Mouse (Mus musculus) MEL (cell line): ENCODE data around the gene Armc6. TPM values are rescaled to one million over a fixed set of nuclear protein-coding genes. Genes with fewer than 3 reads are reported as not detected.

Source experiments
- DNase-seq: peaks from one replicate; pipeline ENCODE4 v3.0.0; 2011; ENCODE audit warnings: low read depth, low spot score
- H3K27ac ChIP-seq: 2 replicates; pipeline ENCODE4 v1.5.1; 2012; ENCODE audit warnings: low read depth, mild to moderate bottlenecking, control low read depth, low read length, moderate library complexity; ENCODE audit not compliant: control insufficient read depth
- H3K27me3 ChIP-seq, 2 experiments: fragments of 150-350 bp in 1 of 2; sonication (generic) in 1 of 2; 2 replicates each; pipeline ENCODE4 v1.6.1; 2012; ENCODE audit warnings: low read length in 2 of 2, mild to moderate bottlenecking in 2 of 2, improper control_type of control experiment in 1 of 2, moderate library complexity in 1 of 2; ENCODE audit not compliant: insufficient read depth in 2 of 2, control insufficient read depth in 1 of 2
- H3K36me3 ChIP-seq, 2 experiments: 2 replicates each; pipeline ENCODE4 v1.6.1; 2012 to 2014; ENCODE audit warnings: low read length in 2 of 2, improper control_type of control experiment in 1 of 2, inconsistent platforms in 1 of 2, mild to moderate bottlenecking in 1 of 2; ENCODE audit not compliant: insufficient read depth in 2 of 2, control insufficient read depth in 1 of 2
- H3K4me1 ChIP-seq, 2 experiments: fragments of 150-350 bp in 1 of 2; sonication (generic) in 1 of 2; 2 replicates each; pipeline ENCODE4 v1.6.1; 2012; ENCODE audit warnings: low read length in 2 of 2, improper control_type of control experiment in 1 of 2, mild to moderate bottlenecking in 1 of 2; ENCODE audit not compliant: insufficient read depth in 2 of 2, control insufficient read depth in 1 of 2
- H3K4me3 ChIP-seq, 2 experiments: fragments of 150-350 bp in 1 of 2; sonication (generic) in 1 of 2; 2 replicates each; pipeline ENCODE4 v1.5.1; 2012; ENCODE audit warnings: low read depth in 2 of 2, low read length in 2 of 2, mild to moderate bottlenecking in 2 of 2, moderate library complexity in 2 of 2, control low read depth in 1 of 2, improper control_type of control experiment in 1 of 2; ENCODE audit not compliant: control insufficient read depth in 1 of 2, insufficient read depth in 1 of 2
- H3K79me2 ChIP-seq: 2 replicates; pipeline ENCODE4 v1.6.1; 2012; ENCODE audit warnings: mild to moderate bottlenecking, low read length, moderate library complexity; ENCODE audit not compliant: control insufficient read depth, poor library complexity, insufficient read depth
- H3K9ac ChIP-seq: 2 replicates; pipeline ENCODE4 v1.6.1; 2012; ENCODE audit warnings: low read depth, mild to moderate bottlenecking, control low read depth, low read length, moderate library complexity; ENCODE audit not compliant: control insufficient read depth, poor library complexity, severe bottlenecking
- H3K9me3 ChIP-seq: fragments of 150-350 bp; sonication (generic); replicated peaks from 2 replicates; pipeline ENCODE4 v1.6.1; 2012; ENCODE audit warnings: mild to moderate bottlenecking, low read length, improper control_type of control experiment, moderate library complexity; ENCODE audit not compliant: insufficient read depth
- BHLHE40 ChIP-seq: IDR thresholded peaks from 2 replicates; pipeline ENCODE4 v1.6.1; 2012; ENCODE audit warnings: low read depth, mild to moderate bottlenecking, inconsistent platforms, low read length, improper control_type of control experiment, borderline replicate concordance
- CHD1 ChIP-seq: IDR thresholded peaks from 2 replicates; pipeline ENCODE4 v1.6.1; 2012; ENCODE audit warnings: low read depth, mild to moderate bottlenecking, inconsistent platforms, low read length, improper control_type of control experiment
- EP300 ChIP-seq, 2 experiments: IDR thresholded peaks; 2 replicates each; pipeline ENCODE4 v1.6.1; 2011; ENCODE audit warnings: improper control_type of control experiment in 2 of 2, low read length in 2 of 2, low read depth in 1 of 2, mild to moderate bottlenecking in 1 of 2
- ETS1 ChIP-seq: IDR thresholded peaks from 2 replicates; pipeline ENCODE4 v1.6.1; 2012; ENCODE audit warnings: low read depth, mild to moderate bottlenecking, inconsistent platforms, low read length, improper control_type of control experiment, moderate library complexity
- KAT2A ChIP-seq: conservative IDR thresholded peaks from 2 replicates; pipeline ENCODE4 v1.6.1; 2012; ENCODE audit warnings: low read depth, low read length, improper control_type of control experiment, inconsistent platforms
- MAX ChIP-seq: IDR thresholded peaks from 2 replicates; pipeline ENCODE4 v1.6.1; 2011; ENCODE audit warnings: low read length, improper control_type of control experiment
- MAZ ChIP-seq: IDR thresholded peaks from 2 replicates; pipeline ENCODE4 v1.6.1; 2012; ENCODE audit warnings: low read depth, mild to moderate bottlenecking, inconsistent platforms, low read length, improper control_type of control experiment
- MYC ChIP-seq: IDR thresholded peaks from 2 replicates; pipeline ENCODE4 v1.6.1; 2011; ENCODE audit warnings: low read depth, mild to moderate bottlenecking, low read length, improper control_type of control experiment, moderate library complexity
- NELFE ChIP-seq: IDR thresholded peaks from 2 replicates; pipeline ENCODE4 v1.6.1; 2011; ENCODE audit warnings: low read depth, low read length, improper control_type of control experiment
- POLR2A ChIP-seq, 2 experiments: IDR thresholded peaks; 2 replicates each; pipeline ENCODE4 v1.6.1; 2011 to 2012; ENCODE audit warnings: low read length in 2 of 2, mild to moderate bottlenecking in 2 of 2, control low read depth in 1 of 2, improper control_type of control experiment in 1 of 2, low read depth in 1 of 2, moderate library complexity in 1 of 2; ENCODE audit not compliant: control insufficient read depth in 1 of 2, insufficient read depth in 1 of 2, poor library complexity in 1 of 2
- SIN3A ChIP-seq: IDR thresholded peaks from 2 replicates; pipeline ENCODE4 v1.6.1; 2012; ENCODE audit warnings: low read length, improper control_type of control experiment, inconsistent platforms
- SMC3 ChIP-seq: IDR thresholded peaks from 2 replicates; pipeline ENCODE4 v1.6.1; 2011; ENCODE audit warnings: low read depth, low read length, improper control_type of control experiment
- TAL1 ChIP-seq: IDR thresholded peaks from 2 replicates; pipeline ENCODE4 v1.6.1; 2012; ENCODE audit warnings: mild to moderate bottlenecking, inconsistent platforms, low read length, moderate library complexity, mixed read lengths
- TBP ChIP-seq: IDR thresholded peaks from 2 replicates; pipeline ENCODE4 v1.8.0; 2011; ENCODE audit warnings: low read depth, low read length, improper control_type of control experiment
- UBTF ChIP-seq: IDR thresholded peaks from 2 replicates; pipeline ENCODE4 v1.6.1; 2012; ENCODE audit warnings: low read depth, mild to moderate bottlenecking, inconsistent platforms, low read length, improper control_type of control experiment, moderate library complexity, borderline replicate concordance; ENCODE audit not compliant: insufficient read depth
- USF1 ChIP-seq: IDR thresholded peaks from 2 replicates; pipeline ENCODE4 v1.6.1; 2014; ENCODE audit warnings: low read depth, mild to moderate bottlenecking, inconsistent platforms, low read length, improper control_type of control experiment, moderate library complexity
- ZC3H11A ChIP-seq: IDR thresholded peaks from 2 replicates; pipeline ENCODE4 v1.6.1; 2012; ENCODE audit warnings: low read depth, mild to moderate bottlenecking, inconsistent platforms, low read length, improper control_type of control experiment
- ZMIZ1 ChIP-seq: IDR thresholded peaks from 2 replicates; pipeline ENCODE4 v1.6.1; 2012; ENCODE audit warnings: low read depth, mild to moderate bottlenecking, inconsistent platforms, low read length, improper control_type of control experiment, moderate library complexity
- ZNF384 ChIP-seq: IDR thresholded peaks from 2 replicates; pipeline ENCODE4 v1.6.1; 2012; ENCODE audit warnings: low read depth, mild to moderate bottlenecking, inconsistent platforms, low read length, improper control_type of control experiment
- polyA plus RNA-seq, 2 experiments: library from polyadenylated mRNA; stranded (reverse) in 1 of 2; unstranded in 1 of 2; fragments of >175 nt in 1 of 2; fragments of >200 nt in 1 of 2; gene quantifications; 2 replicates each; pipeline versions ENCODE4 v1.2.1 to v1.2.4; 2012; ENCODE audit warnings: low replicate concordance in 2 of 2, low read depth in 1 of 2; ENCODE audit not compliant: insufficient read length in 2 of 2, insufficient read depth in 1 of 2, missing spikeins in 1 of 2
- total RNA-seq: library from RNA; depleted of rRNA; stranded (reverse); fragments of 300-350 nt; gene quantifications from 2 replicates; pipeline ENCODE4 v1.2.3, GENCODE M21; 2012

Armc6 gene
- total and polyA plus RNA-seq, 3 experiments = 39.5 to 63.9 TPM; not detected in 1

DNA sequence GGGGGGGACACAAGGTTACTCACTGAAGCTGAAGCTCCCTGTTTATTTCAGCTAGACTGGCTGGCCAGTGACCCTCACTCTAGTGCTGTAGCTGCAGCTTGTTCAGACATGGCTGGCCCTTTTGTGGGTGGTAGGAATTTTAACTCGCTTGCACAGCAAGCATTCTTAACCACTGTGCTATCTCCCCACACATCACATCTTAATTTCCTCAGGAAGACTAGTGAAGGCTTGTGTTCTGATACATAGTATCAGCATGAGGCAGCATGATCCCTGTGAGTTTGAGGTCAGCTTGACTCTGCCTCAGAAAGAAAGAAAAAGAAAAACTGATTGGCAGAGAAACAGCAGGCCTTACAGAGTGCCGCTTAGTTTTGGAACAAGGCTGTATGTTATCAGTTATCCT is 3.6 kb upstream of the Armc6 start (continued):
- TF ChIP-seq UBTF = no peak
- TF ChIP-seq TAL1 = peak; percentile 80

DNA sequence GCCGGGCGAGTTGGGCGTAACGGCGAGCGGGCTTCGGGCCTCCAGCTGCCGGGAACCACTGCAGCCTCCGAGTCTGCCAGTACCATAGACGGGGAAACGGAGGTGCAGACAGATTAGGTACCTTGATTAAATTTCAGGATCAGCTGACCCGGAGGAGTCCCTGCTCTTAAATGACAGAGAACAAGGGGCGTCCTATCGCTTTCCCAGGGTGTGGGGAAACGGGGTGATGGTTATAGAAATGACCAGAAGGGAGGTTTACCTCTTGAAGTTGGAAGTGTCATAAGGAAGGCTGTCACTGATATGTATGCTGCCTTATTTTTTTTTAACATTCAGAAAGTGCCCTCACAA is 489 bp upstream of the Armc6 start:
- Histone ChIP-seq H3K27me3 (no peaks in the 10 kb centered on the region), H3K27ac (peak overlapping the region; percentile 91), H3K9ac (peak overlapping the region; percentile 87), H3K4me1 (peaks cover 12 to 29% of the 10 kb centered on the region in 2 experiments), H3K79me2 (peaks cover 21% of the 10 kb centered on the region), H3K4me3 (peak overlapping the region; percentile 80 to 92), H3K36me3 (peaks cover 5 to 31% of the 10 kb centered on the region in 2 experiments; a peak in 3 of 4 replicates), H3K9me3 (no peaks in the 10 kb centered on the region)
- DNase-seq = no peak
- 0 out of 2 replicates have a peak, but pooled peaks have one; percentile 65 for TF ChIP-seq TBP
- TF ChIP-seq ZNF384 = peak; percentile 49; the same call in 1 of the 2 replicates
- TF ChIP-seq ZC3H11A = no peak
- no peak for TF ChIP-seq NELFE
- no peak for TF ChIP-seq EP300 (IDR thresholded peaks at IDR 0.05; ENCODE audit: low read depth in 1 of 2, low read length in 2 of 2)
- TF ChIP-seq POLR2A (IDR thresholded peaks at IDR 0.05; ENCODE audit: control insufficient read depth in 1 of 2, insufficient read depth in 1 of 2, low read depth in 1 of 2, low read length in 2 of 2, poor library complexity in 1 of 2) = peak in 1 of 2 experiments; percentile 26; a peak in 2 of 4 replicates
- TF ChIP-seq ETS1 = peak; percentile 28; the same call in 1 of the 2 replicates
- TF ChIP-seq KAT2A = no peak
- 0 out of 2 replicates have a peak, but pooled peaks have one; percentile 3 for TF ChIP-seq UBTF
- TF ChIP-seq MAZ = 0 out of 2 replicates have a peak, but pooled peaks have one; percentile 41
- TF ChIP-seq USF1 = peak; percentile 76
- TF ChIP-seq SIN3A = peak; percentile 69; the same call in 1 of the 2 replicates
- TF ChIP-seq MAX = 0 out of 2 replicates have a peak, but pooled peaks have one; percentile 29
- no peak for TF ChIP-seq CHD1
- TF ChIP-seq MYC = no peak

DNA sequence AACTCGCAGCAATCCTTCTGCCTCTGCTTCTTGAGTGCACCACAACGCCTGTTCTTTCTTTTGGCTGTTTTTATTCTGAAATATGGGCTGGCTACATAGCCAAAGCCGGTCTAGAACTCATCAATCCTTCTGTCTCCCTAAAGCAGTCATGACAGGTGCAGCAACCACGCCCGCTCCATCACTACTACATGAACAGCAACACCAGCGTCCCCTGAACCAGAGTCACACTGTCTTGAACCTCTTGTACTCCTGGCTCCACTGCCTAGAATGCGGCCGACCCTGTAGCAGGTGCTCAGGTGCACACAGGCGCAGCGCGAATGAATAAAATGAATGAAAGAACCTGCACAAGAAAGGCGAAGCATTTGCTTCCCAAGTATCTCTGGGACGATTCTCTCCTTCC is 660 bp downstream of the Armc6 start:
- Histone ChIP-seq H3K4me3 (peak overlapping the region; percentile 50 to 69), H3K9me3 (no peaks in the 10 kb centered on the region), H3K4me1 (peaks cover 12 to 27% of the 10 kb centered on the region in 2 experiments), H3K27me3 (no peaks in the 10 kb centered on the region), H3K79me2 (peaks cover 21% of the 10 kb centered on the region), H3K36me3 (peaks cover 2 to 28% of the 10 kb centered on the region in 2 experiments; a peak in 3 of 4 replicates), H3K9ac (peak overlapping the region; percentile 85), H3K27ac (peak overlapping the region; percentile 85; the same call in 1 of the 2 replicates)
- DNase-seq = no peak
- no peak for TF ChIP-seq ZMIZ1
- TF ChIP-seq ETS1 = no peak
- no peak for TF ChIP-seq BHLHE40
- no peak for TF ChIP-seq SMC3
- no peak for TF ChIP-seq SIN3A
